Mouse (Mus musculus) midbrain, postnatal 0 days (tissue): ENCODE measurements at regions not wholly inside any gene's neighbourhood (a gene's known extent, or its start where the extent isn't known, plus 50 kb on each side); places are given as distances from the start of the nearest gene placed in this dataset.

Experiments
- ATAC-seq: fragments of 200-750 bp; cut with Nextera tagmentation; 2 replicates; pipeline ENCODE4 v1.8.0; 2017; ENCODE audit warnings: moderate number of reproducible peaks, mild to moderate bottlenecking, moderate TSS enrichment, moderate library complexity; ENCODE audit not compliant: low FRiP score
- DNase-seq: peaks from one replicate; pipeline ENCODE4 v3.0.0-alpha.2; 2015; ENCODE audit warnings: low spot score
- H3K27ac ChIP-seq: fragments of 300-500 bp; sonication (generic); 2 replicates; pipeline ENCODE4 v1.5.1; 2014; ENCODE audit warnings: low read depth, mild to moderate bottlenecking, low read length, mixed read lengths
- H3K27me3 ChIP-seq: fragments of 300-500 bp; sonication (generic); 2 replicates; pipeline ENCODE4 v1.6.1; 2014; ENCODE audit warnings: low read length, control low read depth, mixed read lengths; ENCODE audit not compliant: insufficient read depth
- H3K36me3 ChIP-seq: fragments of 300-500 bp; sonication (generic); 2 replicates; pipeline ENCODE4 v1.6.1; 2014; ENCODE audit warnings: low read length, control low read depth, mixed read lengths; ENCODE audit not compliant: insufficient read depth
- H3K4me1 ChIP-seq: fragments of 300-500 bp; sonication (generic); 2 replicates; pipeline ENCODE4 v1.6.1; 2014; ENCODE audit warnings: mild to moderate bottlenecking, control low read depth, antibody characterized with exemption, low read length, mixed read lengths; ENCODE audit not compliant: insufficient read depth
- H3K4me2 ChIP-seq: fragments of 300-500 bp; sonication (generic); 2 replicates; pipeline ENCODE4 v1.6.1; 2014; ENCODE audit warnings: low read depth, mild to moderate bottlenecking, low read length, mixed read lengths; ENCODE audit not compliant: poor library complexity, severe bottlenecking
- H3K4me3 ChIP-seq: fragments of 300-500 bp; sonication (generic); 2 replicates; pipeline ENCODE4 v1.5.1; 2014; ENCODE audit warnings: low read depth, mild to moderate bottlenecking, low read length, moderate library complexity
- H3K9ac ChIP-seq: fragments of 300-500 bp; sonication (generic); replicated peaks from 2 replicates; pipeline ENCODE4 v1.6.1; 2014; ENCODE audit warnings: mild to moderate bottlenecking, low read length, moderate library complexity, mixed read lengths; ENCODE audit not compliant: poor library complexity, severe bottlenecking
- H3K9me3 ChIP-seq: fragments of 300-500 bp; sonication (generic); 2 replicates; pipeline ENCODE4 v1.6.1; 2016; ENCODE audit warnings: low read length, control low read depth
- CTCF ChIP-seq: IDR thresholded peaks from 2 replicates; pipeline ENCODE4 v1.5.1; 2016; ENCODE audit warnings: antibody characterized with exemption, mild to moderate bottlenecking
- WGBS: fragments of 180-500 bp; shearing (Covaris S2); extraction: QIAGEN DNeasy Blood & Tissue Kit; methylation state at CpG from one replicate; pipeline ENCODE4 v1.1.7; 2014; 5-methylcytosine and 5-hydroxymethylcytosine counted together

DNA sequence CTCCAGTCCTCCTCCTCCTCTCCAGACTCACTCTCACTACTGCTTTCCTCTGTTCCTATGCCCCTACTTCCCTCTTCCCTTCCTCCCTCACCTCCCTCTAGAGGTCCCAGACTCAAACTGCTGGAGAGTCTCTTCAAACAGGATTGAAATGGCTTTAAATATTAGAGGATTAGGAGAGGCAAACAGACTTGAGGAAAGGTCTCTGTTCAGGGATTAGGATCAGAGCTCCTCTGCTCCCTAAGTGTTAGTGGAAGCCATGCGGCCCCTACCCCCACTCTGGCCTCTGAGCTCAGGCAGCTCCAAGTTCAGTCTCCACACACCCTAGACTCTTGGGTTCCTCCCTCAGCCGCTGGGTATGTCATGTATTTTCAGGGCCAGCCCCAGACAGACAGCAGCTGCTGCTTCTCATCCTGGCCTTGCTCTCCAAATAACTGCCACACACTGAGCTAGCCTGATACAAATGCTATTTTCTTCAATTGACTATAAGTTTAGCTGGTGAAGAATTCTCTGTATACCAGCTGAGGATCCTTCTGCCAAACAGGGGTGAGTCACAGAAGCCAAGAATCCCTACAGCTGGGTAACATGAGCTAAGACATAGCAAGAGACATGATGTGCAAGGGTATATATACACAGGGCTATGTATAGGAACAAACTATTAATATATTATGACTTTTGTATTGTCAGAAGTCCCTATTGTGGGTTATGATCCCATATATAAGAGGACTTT lies 55.2 kb upstream of the Nxpe4 start:
- H3K9ac ChIP-seq = no peak overlapping the region
- WGBS = 51% methylated on average over 2 of the region's 2 CpGs
- no peak overlapping the region for H3K4me3 ChIP-seq
- H3K36me3 ChIP-seq = no peaks in the 10 kb centered on the region
- no peak for ATAC-seq
- no peaks in the 10 kb centered on the region for H3K9me3 ChIP-seq
- no peak for TF ChIP-seq CTCF
- H3K27ac ChIP-seq = no peak overlapping the region
- H3K27me3 ChIP-seq = no peaks in the 10 kb centered on the region
- H3K4me2 ChIP-seq = no peak overlapping the region
- peaks cover 4% of the 10 kb centered on the region; the same call in 1 of the 2 replicates for H3K4me1 ChIP-seq
- no peak for DNase-seq

DNA sequence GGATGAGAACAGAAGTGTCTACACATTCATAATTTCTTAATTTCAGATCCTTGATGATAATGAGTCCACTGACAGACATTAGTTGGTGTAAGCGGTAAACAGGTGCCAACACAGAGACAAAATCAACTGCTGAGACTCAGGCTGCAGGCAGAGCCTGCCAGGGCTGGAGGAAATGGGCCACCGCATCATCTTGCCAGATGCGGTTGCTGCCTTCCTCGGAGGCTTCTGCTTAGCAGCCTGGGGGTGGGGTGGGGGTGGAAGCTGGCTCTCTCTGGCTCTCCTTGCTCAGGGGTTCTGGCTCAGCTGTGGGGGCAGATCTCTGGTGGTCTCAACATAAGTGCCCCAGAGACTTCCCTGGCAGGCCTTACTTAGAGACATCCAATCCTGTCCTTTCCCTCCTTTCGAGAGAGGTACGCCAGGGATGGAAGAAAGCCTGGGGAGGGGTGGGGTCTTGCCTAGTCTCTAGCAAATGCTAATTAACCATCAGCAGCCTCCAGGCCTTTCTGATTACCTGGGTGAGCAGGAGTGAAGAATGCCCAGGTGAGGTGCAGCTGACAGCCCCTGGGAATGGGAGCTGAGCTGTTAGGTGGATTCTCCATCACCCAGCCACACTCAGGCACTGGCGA lies 52.7 kb upstream of the Nxpe4 start:
- TF ChIP-seq CTCF = no peak

DNA sequence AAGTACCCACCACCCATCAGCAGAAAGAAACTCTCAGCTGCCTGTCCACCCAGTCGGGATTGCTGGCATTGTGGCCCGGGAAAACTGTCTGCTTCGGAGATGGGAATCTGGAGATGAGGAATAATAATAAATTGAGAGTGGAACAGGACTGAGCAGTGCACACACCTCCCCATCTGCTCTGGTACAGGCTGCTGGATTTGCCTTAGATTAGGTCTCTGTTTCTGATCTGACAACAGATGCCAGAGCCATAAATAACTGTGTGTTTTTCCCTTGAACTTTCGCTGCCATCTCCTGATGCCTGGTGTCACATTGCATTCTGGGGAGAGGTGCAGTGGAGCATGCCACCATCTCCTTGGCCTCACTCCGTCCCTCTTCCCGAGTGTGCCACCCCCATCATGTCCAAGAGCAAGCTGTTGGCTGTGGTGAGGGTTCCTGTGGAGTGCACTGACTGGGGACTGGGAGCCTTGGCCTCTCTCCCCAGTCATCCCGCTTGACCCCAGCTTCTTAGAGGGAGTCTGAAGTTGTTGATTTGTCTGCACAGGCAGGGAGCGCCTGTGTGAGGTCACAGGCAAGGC lies 50.4 kb upstream of the Nxpe4 start:
- H3K4me1 ChIP-seq = peaks cover 4% of the 10 kb centered on the region; the same call in 1 of the 2 replicates
- ATAC-seq (no peak), DNase-seq (peak; percentile 62)
- no peaks in the 10 kb centered on the region for H3K9me3 ChIP-seq
- TF ChIP-seq CTCF = no peak
- H3K4me2 ChIP-seq = no peak overlapping the region
- WGBS = 62% methylated on average over 8 of the region's 8 CpGs
- no peaks in the 10 kb centered on the region for H3K27me3 ChIP-seq
- H3K36me3 ChIP-seq = no peaks in the 10 kb centered on the region
- no peak overlapping the region for H3K27ac ChIP-seq
- H3K4me3 ChIP-seq = no peak overlapping the region
- no peak overlapping the region for H3K9ac ChIP-seq

More for the DNA sequence above, 52.7 kb upstream of the Nxpe4 start:
- H3K9ac ChIP-seq = no peak overlapping the region
- H3K9me3 ChIP-seq = no peaks in the 10 kb centered on the region
- no peak overlapping the region for H3K4me2 ChIP-seq
- no peak overlapping the region for H3K27ac ChIP-seq
- H3K4me1 ChIP-seq = peaks cover 4% of the 10 kb centered on the region; the same call in 1 of the 2 replicates
- no peaks in the 10 kb centered on the region for H3K36me3 ChIP-seq
- no peaks in the 10 kb centered on the region for H3K27me3 ChIP-seq
- DNase-seq = peak; percentile 31
- WGBS = 53% methylated on average over 7 of the region's 7 CpGs
- no peak for ATAC-seq
- no peak overlapping the region for H3K4me3 ChIP-seq
